Mouse (Mus musculus): ENCODE data around the gene Recql.
A peak's percentile ranks its signal among the peaks of the same experiment; 100 is the strongest.

Gene Recql

GRCm38 (mm10) chr6:142387011-142387754 is at the start of gene Recql, which contains the start of gene Golt1b:
TSS of gene Recql (minus strand) at chr6:142387087.
TSS of gene Golt1b (plus strand) at chr6:142387221.
- peak; percentile 98 for DNase-seq (ENCODE audit: low spot score)

DNA sequence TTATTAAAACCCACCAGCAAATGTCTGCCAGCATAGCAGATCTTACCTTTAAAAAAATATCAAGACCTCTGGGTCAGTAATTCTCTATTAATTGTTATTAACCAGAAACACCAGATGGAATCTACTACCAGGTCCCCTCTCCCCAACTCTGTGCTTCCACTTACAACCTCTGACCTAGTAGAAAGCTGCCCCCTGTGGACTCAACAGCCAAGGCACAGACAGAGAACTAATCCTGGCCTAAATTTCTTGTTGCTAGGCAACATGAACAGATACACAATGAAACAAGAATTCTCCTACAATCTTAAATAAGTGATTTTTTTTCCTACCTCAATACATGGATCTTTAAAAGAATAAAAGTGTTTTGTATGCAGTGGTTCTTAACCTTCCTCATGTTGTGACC is 42.2 kb upstream of the Recql start:
- DNase-seq (ENCODE audit: low spot score), result no peak

GRCm38 (mm10) chr6:142424976-142425375 is 38.1 kb upstream of the Recql start:
- DNase-seq (ENCODE audit: low spot score), result no peak

GRCm38 (mm10) chr6:142414597-142414996 is 27.7 kb upstream of the Recql start:
- no peak for DNase-seq (ENCODE audit: low spot score)

GRCm38 (mm10) chr6:142413845-142414244 is 27.0 kb upstream of the Recql start:
- no peak for DNase-seq (ENCODE audit: low spot score)

DNA sequence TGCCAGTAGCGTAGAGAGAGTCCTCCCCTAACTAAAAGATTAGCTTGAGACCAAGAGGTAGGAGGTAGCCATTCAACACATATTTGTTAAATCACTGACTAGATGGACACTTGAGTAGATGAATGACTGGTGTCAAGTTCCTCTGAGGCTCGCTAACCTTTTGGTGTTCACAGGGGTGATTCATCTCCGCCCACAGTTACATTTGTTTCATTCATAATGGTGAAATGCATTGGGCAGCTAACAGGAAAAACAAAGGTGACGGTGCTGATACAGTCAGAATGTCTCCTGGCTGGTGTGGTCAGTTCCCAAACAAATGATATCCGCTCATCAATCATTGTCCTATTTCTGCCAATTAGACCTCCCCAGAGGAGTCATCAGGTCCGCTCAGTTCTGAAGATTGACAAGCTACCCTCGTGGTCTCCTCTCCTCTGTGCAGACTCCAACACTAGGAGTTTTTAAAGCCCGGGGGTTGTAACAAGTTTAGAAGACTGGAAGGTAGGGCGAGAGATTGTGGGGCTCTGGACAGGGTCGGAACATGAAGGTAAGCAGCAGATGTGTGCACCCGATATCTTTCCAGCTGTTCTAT is 26.1 kb upstream of the Recql start, which contains the start of gene Spx:
Spx (plus strand) TSS at position 536 of the 586 bp plus-strand sequence.
- DNase-seq (ENCODE audit: low spot score), result no peak

DNA sequence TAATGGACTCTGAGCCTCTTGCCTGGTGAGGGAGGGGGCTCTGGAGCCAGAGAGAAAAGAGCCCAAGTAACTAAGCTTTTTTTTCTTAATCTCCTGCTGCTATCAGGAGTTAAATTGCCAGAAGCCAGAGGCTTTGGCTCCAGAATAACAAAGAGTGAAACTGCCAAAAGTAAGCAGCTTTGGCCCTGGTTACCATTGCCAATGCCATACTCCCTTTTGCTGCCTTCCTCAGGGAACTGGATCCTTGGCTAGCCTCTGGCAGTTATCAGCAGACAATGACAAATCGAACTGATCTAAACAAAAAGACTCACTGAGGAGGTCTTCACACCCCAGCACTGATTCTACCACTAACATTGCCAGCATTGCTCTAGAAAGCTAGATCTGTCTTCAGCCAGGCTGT is 24.3 kb upstream of the Recql start:
- DNase-seq (ENCODE audit: low spot score), result no peak

GRCm38 (mm10) chr6:142395756-142396155 is 8.9 kb upstream of the Recql start:
- no peak for DNase-seq (ENCODE audit: low spot score)

DNA sequence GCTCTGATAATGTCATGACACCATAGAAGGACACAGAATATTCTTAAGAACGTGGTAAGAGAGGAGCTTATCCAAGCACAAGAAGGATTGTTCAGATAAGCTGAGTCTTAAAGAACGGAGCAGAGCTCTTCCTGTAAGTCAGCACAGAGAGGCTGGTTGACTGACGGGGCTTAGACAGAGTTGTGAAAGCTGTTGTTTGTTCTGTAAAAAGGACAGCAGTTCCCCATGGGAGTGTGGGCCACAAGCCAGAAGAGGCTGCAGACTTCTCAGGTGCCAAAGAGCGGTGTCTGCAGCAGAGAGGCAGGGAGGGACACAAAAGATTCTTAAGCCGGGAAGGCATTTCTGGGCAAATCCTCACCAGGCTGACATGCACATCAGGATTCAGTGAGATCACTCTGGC is 7.8 kb upstream of the Recql start:
- DNase-seq (ENCODE audit: low spot score), result peak; percentile 10

DNA sequence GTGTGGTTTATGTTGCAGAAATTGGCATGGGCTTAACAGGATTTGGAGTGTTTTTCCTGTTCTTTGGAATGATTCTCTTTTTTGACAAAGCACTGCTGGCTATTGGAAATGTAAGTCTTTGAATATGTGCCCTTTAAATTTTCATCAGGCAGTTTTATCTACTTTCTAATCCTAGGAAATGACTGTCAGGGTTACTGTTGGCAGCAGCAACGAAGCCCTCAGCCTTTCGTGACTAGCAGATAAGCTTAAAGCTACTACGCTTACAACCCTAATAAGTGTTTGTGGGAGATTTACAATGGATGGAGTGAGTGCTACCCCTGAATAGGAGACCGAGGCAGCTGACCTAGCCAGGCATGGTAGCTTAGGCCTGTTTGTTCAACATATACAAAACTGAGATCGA is 5.4 kb upstream of the Recql start:
- no peak for DNase-seq (ENCODE audit: low spot score)

DNA sequence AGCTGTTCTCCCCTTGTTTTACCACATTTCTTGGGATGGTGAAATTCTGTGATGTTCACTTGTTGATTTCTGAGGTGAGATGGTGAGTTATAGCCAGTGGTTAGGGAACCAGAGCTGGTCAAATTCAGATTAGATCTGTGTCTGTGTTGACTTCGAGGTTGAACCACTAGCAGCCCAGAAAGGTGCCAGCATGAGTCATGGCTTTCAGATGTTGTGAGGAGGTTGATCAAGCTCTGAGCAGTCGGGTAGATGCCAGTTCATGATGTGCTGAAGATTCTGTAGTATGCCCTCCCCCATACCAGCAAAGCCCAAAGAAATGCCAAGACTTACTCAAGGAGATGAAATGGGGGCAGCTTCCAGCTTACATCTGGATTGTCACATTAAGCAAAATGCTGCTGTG is 2.2 kb upstream of the Recql start:
- DNase-seq (ENCODE audit: low spot score), result no peak

DNA sequence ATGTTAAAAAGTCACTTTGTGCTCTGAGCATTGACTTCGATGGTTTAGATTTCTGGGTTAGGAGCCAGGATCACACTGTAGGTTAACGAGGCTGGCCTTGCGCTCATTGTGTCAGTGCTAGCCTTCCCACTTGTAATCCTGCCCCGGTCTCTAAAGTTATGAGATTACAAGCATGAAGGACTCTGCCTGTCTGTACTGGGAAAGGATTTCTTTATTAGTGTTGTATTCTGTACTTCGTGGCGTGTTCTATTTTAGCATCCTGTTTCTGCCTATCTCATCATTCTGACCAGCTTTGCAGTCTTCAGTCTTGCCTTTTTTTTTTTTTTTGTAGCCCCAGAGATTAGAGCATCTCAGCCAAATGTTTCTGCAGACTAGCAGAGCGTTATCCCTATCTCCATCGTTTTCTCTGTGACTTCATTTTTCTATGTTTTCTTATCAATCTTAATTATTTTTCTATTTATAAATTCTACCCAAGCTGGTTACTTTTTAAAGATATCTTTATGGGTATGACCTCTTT is 926 bp upstream of the Recql start:
- no peak for DNase-seq (ENCODE audit: low spot score)

DNA sequence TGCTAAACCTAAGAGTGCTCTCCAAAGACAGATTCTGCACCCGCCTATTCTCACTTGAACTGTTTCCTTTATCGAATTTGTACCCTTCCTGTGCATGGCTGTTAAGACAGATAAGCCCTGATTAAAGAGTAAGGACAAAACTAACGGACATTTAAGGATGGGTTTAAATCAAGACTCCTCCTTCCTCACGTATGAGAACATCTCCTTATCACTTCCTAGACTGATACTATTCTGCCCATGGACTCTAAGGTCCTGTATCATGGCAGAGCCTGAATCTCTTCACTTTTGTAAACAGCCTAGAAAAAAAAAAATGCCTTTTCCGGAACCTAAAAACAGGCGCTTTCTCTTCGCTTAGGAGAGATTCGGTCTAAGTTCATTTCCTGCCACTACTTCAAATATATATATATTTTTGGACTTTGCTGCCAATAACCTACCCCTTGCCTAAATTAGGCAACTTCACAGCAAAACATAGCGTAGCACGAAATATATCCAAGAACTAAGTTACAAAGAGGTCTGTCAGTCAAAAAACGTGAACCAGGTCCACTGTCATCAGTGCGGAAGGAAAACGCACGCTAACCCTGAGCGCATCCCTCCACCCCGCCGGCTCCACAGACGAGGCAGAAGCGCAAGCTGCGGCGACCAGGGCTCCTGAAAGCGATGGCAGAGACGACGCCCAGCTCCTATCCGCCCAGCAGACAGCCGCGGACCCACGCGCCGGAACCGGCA is 439 bp downstream of the Recql start:
- no peak for DNase-seq (ENCODE audit: low spot score)

GRCm38 (mm10) chr6:142384521-142384920 is 2.4 kb downstream of the Recql start:
- no peak for DNase-seq (ENCODE audit: low spot score)

DNA sequence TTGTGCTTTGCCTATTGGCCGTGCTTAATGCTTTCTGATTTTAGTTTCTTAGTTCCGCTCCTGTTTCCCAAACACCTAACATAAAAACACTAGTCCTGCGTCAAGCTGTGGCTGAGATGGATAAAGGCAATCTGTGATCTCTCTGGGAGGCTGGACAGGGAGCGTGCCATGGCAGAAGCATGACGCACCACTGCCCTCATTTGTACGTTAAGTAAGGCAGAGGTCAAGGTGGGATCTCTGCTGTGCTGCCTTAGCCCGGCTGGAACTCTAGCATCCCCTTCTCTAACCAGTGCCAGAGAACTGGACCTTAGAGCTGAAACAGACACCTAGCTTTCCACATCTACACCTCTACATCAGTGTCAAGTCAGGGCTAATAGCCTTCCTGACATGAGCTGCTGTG is 5.3 kb downstream of the Recql start:
- DNase-seq (ENCODE audit: low spot score), result no peak

DNA sequence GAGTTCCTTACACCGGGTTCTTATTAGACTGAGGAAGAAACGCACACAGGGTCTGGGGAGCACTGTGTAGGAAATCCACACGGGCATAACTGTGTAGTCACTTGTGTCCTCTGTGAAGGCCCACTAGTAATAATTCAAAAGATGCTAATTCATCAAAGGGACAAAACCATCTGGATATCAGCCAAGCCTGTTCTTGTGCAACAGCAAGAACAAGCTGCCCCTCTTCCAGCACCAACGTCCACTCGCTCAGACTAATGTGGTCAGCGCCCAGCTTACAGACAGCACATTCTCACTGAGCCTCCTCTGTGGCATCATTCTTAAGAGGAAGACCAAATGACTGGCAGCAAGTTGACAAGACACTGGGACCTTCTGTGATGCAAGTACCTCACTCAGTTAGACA is 6.9 kb downstream of the Recql start:
- DNase-seq (ENCODE audit: low spot score), result no peak

- DNase-seq (ENCODE audit: low spot score), result no peak
Measured at GRCm38 (mm10) chr6:142378576-142379330, 8.1 kb downstream of the Recql start.

DNA sequence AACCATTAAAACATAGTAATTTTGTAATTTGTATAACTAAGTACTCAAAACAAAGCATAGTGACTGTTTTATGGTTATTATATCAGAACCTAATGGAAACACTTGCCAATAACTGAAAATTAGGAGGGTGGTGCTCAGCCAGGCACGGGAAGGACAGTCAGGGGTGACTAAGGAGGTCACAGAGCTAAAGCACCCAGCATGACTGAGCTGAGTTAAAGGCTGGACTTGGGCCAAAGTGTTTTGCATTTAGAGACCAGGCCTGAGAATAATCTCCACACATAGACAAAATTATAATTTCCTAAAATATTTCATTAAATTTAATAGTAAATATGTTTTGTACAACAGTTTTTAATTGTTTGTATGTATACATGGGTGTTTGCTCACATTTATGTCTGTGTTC is 9.8 kb downstream of the Recql start:
- no peak for DNase-seq (ENCODE audit: low spot score)

GRCm38 (mm10) chr6:142369568-142369967 is 17.3 kb downstream of the Recql start:
- DNase-seq (ENCODE audit: low spot score), result no peak

DNA sequence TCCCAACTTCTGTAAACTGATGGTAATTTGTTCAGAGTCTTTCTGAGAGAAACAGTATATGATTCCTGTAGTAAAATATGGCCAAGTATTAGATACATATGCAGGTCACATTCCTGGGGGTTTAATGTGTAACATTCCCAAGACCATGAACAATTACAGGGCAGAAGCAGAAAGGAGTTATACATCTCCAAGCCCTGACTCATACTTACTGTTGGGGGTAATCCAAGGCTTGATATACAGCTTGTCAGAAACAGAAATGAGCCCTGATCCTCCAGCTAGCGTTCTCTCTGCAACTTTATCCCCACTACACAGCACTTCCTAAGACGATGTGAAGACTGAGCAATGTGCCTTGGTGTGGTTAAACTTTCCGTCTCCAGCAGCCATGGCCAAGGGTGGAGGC is 19.3 kb downstream of the Recql start:
- DNase-seq (ENCODE audit: low spot score), result no peak

DNA sequence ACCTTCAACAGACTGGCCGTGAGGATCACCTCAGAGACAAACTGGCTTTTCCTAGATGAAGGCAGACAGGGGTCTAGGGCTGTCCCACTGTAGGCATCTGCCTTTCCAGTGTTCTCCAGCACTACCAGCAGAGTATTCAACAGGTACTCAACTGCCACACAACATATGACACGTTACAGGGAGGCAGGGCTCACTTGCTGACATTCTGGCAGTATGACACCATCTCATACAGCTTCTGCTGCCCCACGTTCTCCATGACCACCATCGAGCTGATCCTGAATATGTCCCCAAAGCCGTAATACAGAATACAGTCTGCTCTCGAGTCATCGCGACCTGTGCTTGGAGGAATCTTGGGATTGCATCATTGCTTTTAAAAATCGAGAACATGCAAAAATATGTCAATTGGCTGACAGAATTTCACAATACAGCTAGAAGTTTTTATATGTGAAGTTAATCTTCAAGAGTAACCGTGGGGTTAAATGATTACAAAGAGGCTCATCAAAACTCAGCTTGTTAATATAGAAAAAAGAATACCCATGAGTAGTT is 20.3 kb downstream of the Recql start:
- no peak for DNase-seq (ENCODE audit: low spot score)
